Mouse (Mus musculus) liver, adult 2 months (tissue): Measurements from ENCODE around the gene Actr10.

ENCODE experiments used
- CTCF ChIP-seq: fragments of 200-500 bp; IDR thresholded peaks from 2 replicates; pipeline ENCODE4 v1.5.1; 2011; ENCODE audit warnings: low read depth, low read length, control low read depth
- POLR2A ChIP-seq: fragments of 200-500 bp; IDR thresholded peaks from 2 replicates; pipeline ENCODE4 v1.6.1; 2011; ENCODE audit warnings: low read length, control low read depth; ENCODE audit not compliant: insufficient read depth; ENCODE audit errors: extremely low read depth

- peak; percentile 37; the same call in 1 of the 2 replicates for TF ChIP-seq CTCF
- no peak for TF ChIP-seq POLR2A
These were observed 40.2 kb upstream of the Actr10 start for GRCm38 (mm10) chr12:70897434-70897833.
